Mouse (Mus musculus): ENCODE measurements at regions not wholly inside any gene's neighbourhood (a gene's known extent, or its start where the extent isn't known, plus 50 kb on each side); places are given as distances from the start of the nearest gene placed in this dataset.

- TF ChIP-seq CTCF (IDR thresholded peaks at IDR 0.05; ENCODE audit: low read depth) = no peak
- no peak for TF ChIP-seq EP300 (IDR thresholded peaks at IDR 0.05; ENCODE audit: low read depth)
These were observed 345.5 kb upstream of the Cwc22 start for GRCm38 (mm10) chr2:78291665-78292064.
